Mouse (Mus musculus): ENCODE results near the gene Kmt2c. TPM values are rescaled to one million over a fixed set of nuclear protein-coding genes. Genes with fewer than 3 reads are reported as not detected.

Kmt2c gene
- polyA plus RNA-seq, 1 experiment = 28.5 TPM

- TF ChIP-seq CTCF (IDR thresholded peaks at IDR 0.05; ENCODE audit: control insufficient read depth, insufficient read depth, low read length) (no peak), POLR2A (IDR thresholded peaks at IDR 0.05; ENCODE audit: borderline replicate concordance, control insufficient read depth, low read depth, low read length) (no peak)
- 80% methylated on average over 7 of the region's 7 CpGs for WGBS
Measured at GRCm38 (mm10) chr5:25500686-25501085, 2.1 kb upstream of the Kmt2c start.

GRCm38 (mm10) chr5:25499423-25500398 is 1.1 kb upstream of the Kmt2c start:
- TF ChIP-seq CTCF (IDR thresholded peaks at IDR 0.05; ENCODE audit: control insufficient read depth, insufficient read depth, low read length) (no peak), POLR2A (IDR thresholded peaks at IDR 0.05; ENCODE audit: borderline replicate concordance, control insufficient read depth, low read depth, low read length) (peak; percentile 7; the same call in 1 of the 2 replicates)
- under 1% methylated on average over 90 of the region's 90 CpGs for WGBS
- H3K4me3 ChIP-seq (replicated peaks; ENCODE audit: control insufficient read depth, low read depth, low read length) = peak overlapping the region; percentile 96
- peak overlapping the region; percentile 99 for H3K27ac ChIP-seq (ENCODE audit: control insufficient read depth, insufficient read depth, low read depth, low read length, poor library complexity)
- peaks cover 3% of the 10 kb centered on the region; the same call in 1 of the 2 replicates for H3K4me1 ChIP-seq (ENCODE audit: control insufficient read depth, insufficient read depth, low read length)

More at GRCm38 (mm10) chr5:25500686-25501085, 2.1 kb upstream of the Kmt2c start:
- H3K4me3 ChIP-seq (replicated peaks; ENCODE audit: control insufficient read depth, low read depth, low read length) = no peak overlapping the region
- H3K4me1 ChIP-seq (ENCODE audit: control insufficient read depth, insufficient read depth, low read length) = peaks cover 3% of the 10 kb centered on the region; the same call in 1 of the 2 replicates
- no peak overlapping the region for H3K27ac ChIP-seq (ENCODE audit: control insufficient read depth, insufficient read depth, low read depth, low read length, poor library complexity)

GRCm38 (mm10) chr5:25498821-25499422 is 339 bp upstream of the Kmt2c start:
- 3% methylated on average over 75 of the region's 87 CpGs for WGBS
- Histone ChIP-seq H3K4me3 (replicated peaks; ENCODE audit: control insufficient read depth, low read depth, low read length) (peak overlapping the region; percentile 98), H3K4me1 (ENCODE audit: control insufficient read depth, insufficient read depth, low read length) (peaks cover 3% of the 10 kb centered on the region; the same call in 1 of the 2 replicates), H3K27ac (ENCODE audit: control insufficient read depth, insufficient read depth, low read depth, low read length, poor library complexity) (peak overlapping the region; percentile 100)
- no peak for TF ChIP-seq CTCF (IDR thresholded peaks at IDR 0.05; ENCODE audit: control insufficient read depth, insufficient read depth, low read length)
- 0 out of 2 replicates have a peak, but pooled peaks have one; percentile 31 for TF ChIP-seq POLR2A (IDR thresholded peaks at IDR 0.05; ENCODE audit: borderline replicate concordance, control insufficient read depth, low read depth, low read length)

- WGBS = under 1% methylated on average over 78 of the region's 78 CpGs
- TF ChIP-seq CTCF (IDR thresholded peaks at IDR 0.05; ENCODE audit: control insufficient read depth, insufficient read depth, low read length) (no peak), POLR2A (IDR thresholded peaks at IDR 0.05; ENCODE audit: borderline replicate concordance, control insufficient read depth, low read depth, low read length) (peak; percentile 7; the same call in 1 of the 2 replicates)
- peak overlapping the region; percentile 100 for H3K27ac ChIP-seq (ENCODE audit: control insufficient read depth, insufficient read depth, low read depth, low read length, poor library complexity)
- peaks cover 3% of the 10 kb centered on the region; the same call in 1 of the 2 replicates for H3K4me1 ChIP-seq (ENCODE audit: control insufficient read depth, insufficient read depth, low read length)
- H3K4me3 ChIP-seq (replicated peaks; ENCODE audit: control insufficient read depth, low read depth, low read length) = peak overlapping the region; percentile 98
Measured at GRCm38 (mm10) chr5:25497720-25498345, 750 bp downstream of the Kmt2c start.

- peak overlapping the region; percentile 100 for H3K27ac ChIP-seq (ENCODE audit: control insufficient read depth, insufficient read depth, low read depth, low read length, poor library complexity)
Measured at GRCm38 (mm10) chr5:25497369-25497719, 1.2 kb downstream of the Kmt2c start.

GRCm38 (mm10) chr5:25496652-25497051 is 1.9 kb downstream of the Kmt2c start:
- Histone ChIP-seq H3K4me3 (replicated peaks; ENCODE audit: control insufficient read depth, low read depth, low read length) (peak overlapping the region; percentile 48), H3K4me1 (ENCODE audit: control insufficient read depth, insufficient read depth, low read length) (peaks cover 3% of the 10 kb centered on the region; the same call in 1 of the 2 replicates), H3K27ac (ENCODE audit: control insufficient read depth, insufficient read depth, low read depth, low read length, poor library complexity) (no peak overlapping the region)
- WGBS = 44% methylated on average over 2 of the region's 2 CpGs
- TF ChIP-seq CTCF (IDR thresholded peaks at IDR 0.05; ENCODE audit: control insufficient read depth, insufficient read depth, low read length) (no peak), POLR2A (IDR thresholded peaks at IDR 0.05; ENCODE audit: borderline replicate concordance, control insufficient read depth, low read depth, low read length) (no peak)

More at GRCm38 (mm10) chr5:25497369-25497719, 1.2 kb downstream of the Kmt2c start:
- under 1% methylated on average over 10 of the region's 10 CpGs for WGBS
- Histone ChIP-seq H3K4me3 (replicated peaks; ENCODE audit: control insufficient read depth, low read depth, low read length) (peak overlapping the region; percentile 98), H3K4me1 (ENCODE audit: control insufficient read depth, insufficient read depth, low read length) (peaks cover 3% of the 10 kb centered on the region; the same call in 1 of the 2 replicates)
- TF ChIP-seq CTCF (IDR thresholded peaks at IDR 0.05; ENCODE audit: control insufficient read depth, insufficient read depth, low read length) (no peak), POLR2A (IDR thresholded peaks at IDR 0.05; ENCODE audit: borderline replicate concordance, control insufficient read depth, low read depth, low read length) (no peak)

- Histone ChIP-seq H3K4me1 (ENCODE audit: control insufficient read depth, insufficient read depth, low read length) (no peaks in the 10 kb centered on the region), H3K4me3 (replicated peaks; ENCODE audit: control insufficient read depth, low read depth, low read length) (no peak overlapping the region), H3K27ac (ENCODE audit: control insufficient read depth, insufficient read depth, low read depth, low read length, poor library complexity) (no peak overlapping the region)
- TF ChIP-seq CTCF (IDR thresholded peaks at IDR 0.05; ENCODE audit: control insufficient read depth, insufficient read depth, low read length) (no peak), POLR2A (IDR thresholded peaks at IDR 0.05; ENCODE audit: borderline replicate concordance, control insufficient read depth, low read depth, low read length) (no peak)
Measured at GRCm38 (mm10) chr5:25478863-25479262, 19.7 kb downstream of the Kmt2c start.
